In genomic region chrY:90730908-90731592, GRCm38 (mm10) we compare ENCODE assay signal across 11 mouse cellular contexts. TPM values are rescaled to one million over a fixed set of nuclear protein-coding genes. Genes with fewer than 3 reads are reported as not detected.
DNase-seq lines count a peak whose midpoint lies in the region; ATAC-seq lines count a peak whose summit lies in the region.
"Not testable (repeated sequence)": the region's sequence is repeated elsewhere in the genome, so short reads cannot be mapped to it uniquely, and the experiment has no call there.
"Had no signal": no experiment of that assay in that cellular context is flagged by ENCODE, and none has a peak within 500 bp of the region (broad histone marks: within the 10 kb centered on the region; RNA-seq: fewer than 3 reads in every experiment).

No protein-coding gene starts in this region.

- not testable (repeated sequence) for H3K27ac ChIP-seq in hindbrain, embryonic 11.5 days (ENCODE audit: low read depth, low read length)

- WGBS in hindbrain, embryonic 11.5 days = 65% methylated on average over 20 of the region's 20 CpGs

- H3K9me3 ChIP-seq in hindbrain, embryonic 11.5 days (ENCODE audit: control insufficient read depth, low read length) = not testable (repeated sequence)

- H3K4me3 ChIP-seq in hindbrain, embryonic 11.5 days (ENCODE audit: low read depth, low read length) = not testable (repeated sequence)

- H3K36me3 ChIP-seq in hindbrain, embryonic 11.5 days (ENCODE audit: control insufficient read depth, insufficient read depth, low read length) = not testable (repeated sequence)

- H3K27me3 ChIP-seq in hindbrain, embryonic 11.5 days (ENCODE audit: control insufficient read depth, insufficient read depth, low read length) = not testable (repeated sequence)

- H3K4me2 ChIP-seq in hindbrain, embryonic 11.5 days (replicated peaks; ENCODE audit: low read depth, low read length) = not testable (repeated sequence)

- H3K4me1 ChIP-seq in hindbrain, embryonic 11.5 days (replicated peaks; ENCODE audit: control insufficient read depth, insufficient read depth, low read length) = not testable (repeated sequence)

- DNase-seq in ES-CJ7 (ENCODE audit: low read depth, low spot score) = peak; percentile 81
- peak; percentile 13 to 63 for DNase-seq in cerebellum, postnatal 25 days
- DNase-seq in forelimb bud, embryonic 11.5 days (ENCODE audit: low read depth, low spot score) = peak; percentile 29
- DNase-seq in hindbrain, embryonic 11.5 days (ENCODE audit: low spot score) = peak; percentile 29
- DNase-seq in layer of hippocampus, adult 9-11 months = peak; percentile 28
- DNase-seq in ovary, postnatal 36 days (ENCODE audit: low spot score) = peak; percentile 24
- DNase-seq in thymus, postnatal 0 days (ENCODE audit: low spot score) = peak; percentile 20

- H3K9ac ChIP-seq in hindbrain, embryonic 11.5 days (ENCODE audit: low read depth, low read length) = not testable (repeated sequence)

- ATAC-seq in hindbrain, embryonic 11.5 days (ENCODE audit: low FRiP score) = peak; percentile 89
- 0 out of 2 replicates have a peak, but pooled peaks have one; percentile 41 for ATAC-seq in megakaryocyte progenitor cell, adult 5-6 weeks (replicated peaks; ENCODE audit: poor library complexity)

RNA-seq across cellular contexts. Expression of gene Gm21860, which starts 23.6 kb away (rescaled TPM):
- polyA plus RNA-seq in hindbrain, embryonic 11.5 days (2014; fragmentation: Nextera tagmentation; extraction: Ambion mirVana) = not detected in 2 replicates
- not detected in 2 replicates for total RNA-seq in megakaryocyte progenitor cell, adult 5-6 weeks (2015)
- total RNA-seq in megakaryocyte progenitor cell, adult 5-6 weeks (2017) = not detected in 2 replicates
- polyA plus RNA-seq in thymus, postnatal 0 days (2015; fragmentation: Nextera tagmentation; extraction: Ambion mirVana) = not detected in 2 replicates
- total RNA-seq: G1E; heart, postnatal 36 days; layer of hippocampus, postnatal 25 days had no signal
- polyA plus RNA-seq: G1E had no signal

RNA-seq across cellular contexts. Expression of gene Gm47283, which starts 53.5 kb away (rescaled TPM):
- polyA plus RNA-seq in hindbrain, embryonic 11.5 days (2014; fragmentation: Nextera tagmentation; extraction: Ambion mirVana) = not detected in 2 replicates
- not detected in 2 replicates for total RNA-seq in megakaryocyte progenitor cell, adult 5-6 weeks (2015)
- not detected in 2 replicates for total RNA-seq in megakaryocyte progenitor cell, adult 5-6 weeks (2017)
- polyA plus RNA-seq in thymus, postnatal 0 days (2015; fragmentation: Nextera tagmentation; extraction: Ambion mirVana) = not detected in 2 replicates
- total RNA-seq: G1E; heart, postnatal 36 days; layer of hippocampus, postnatal 25 days had no signal
- polyA plus RNA-seq: G1E had no signal

Comparison
In these comparisons a context has a peak if more than half of its experiments do, and no peak if none do; other contexts are left out.
1. DNase-seq: peak in every context shown above with its lines; median percentile 81 in ES-CJ7; 38 in cerebellum, postnatal 25 days; 29 in forelimb bud, embryonic 11.5 days; 29 in hindbrain, embryonic 11.5 days; 28 in layer of hippocampus, adult 9-11 months; 24 in ovary, postnatal 36 days; 20 in thymus, postnatal 0 days.